Mouse (Mus musculus) intestine, embryonic 14.5 days (tissue): ENCODE data around the gene S100a1. TPM values are rescaled to one million over a fixed set of nuclear protein-coding genes. Genes with fewer than 3 reads are reported as not detected.

Source experiments
- ATAC-seq: fragments of 200-750 bp; cut with Nextera tagmentation; replicated peaks from 2 replicates; pipeline ENCODE4 v1.8.0; 2017; ENCODE audit warnings: low read depth, moderate number of reproducible peaks, moderate TSS enrichment, moderate library complexity; ENCODE audit not compliant: low FRiP score, low TSS enrichment
- DNase-seq: peaks from one replicate; pipeline ENCODE4 v3.0.0-alpha.2; 2018; ENCODE audit warnings: low spot score
- H3K27ac ChIP-seq: fragments of 300-500 bp; sonication (generic); 2 replicates; pipeline ENCODE4 v1.5.1; 2014; ENCODE audit warnings: low read depth, mild to moderate bottlenecking, control low read depth
- H3K27me3 ChIP-seq: fragments of 300-500 bp; sonication (generic); replicated peaks from 2 replicates; pipeline ENCODE4 v1.6.1; 2014; ENCODE audit warnings: low read length, control low read depth; ENCODE audit not compliant: control insufficient read depth, insufficient read depth
- H3K36me3 ChIP-seq: fragments of 300-500 bp; sonication (generic); 2 replicates; pipeline ENCODE4 v1.6.1; 2014; ENCODE audit warnings: low read length, control low read depth; ENCODE audit not compliant: control insufficient read depth, insufficient read depth
- H3K4me1 ChIP-seq: fragments of 300-500 bp; sonication (generic); replicated peaks from 2 replicates; pipeline ENCODE4 v1.6.1; 2014; ENCODE audit warnings: low read length, control low read depth, mixed read lengths; ENCODE audit not compliant: control insufficient read depth, insufficient read depth
- H3K4me2 ChIP-seq: fragments of 300-500 bp; sonication (generic); 2 replicates; pipeline ENCODE4 v1.6.1; 2014; ENCODE audit warnings: low read length
- H3K4me3 ChIP-seq: fragments of 300-500 bp; sonication (generic); 2 replicates; pipeline ENCODE4 v1.5.1; 2014; ENCODE audit warnings: low read depth, low read length, control low read depth, mixed read lengths
- H3K9ac ChIP-seq: fragments of 300-500 bp; sonication (generic); 2 replicates; pipeline ENCODE4 v1.6.1; 2014; ENCODE audit warnings: mild to moderate bottlenecking, low read length
- H3K9me3 ChIP-seq: fragments of 300-500 bp; sonication (generic); 2 replicates; pipeline ENCODE4 v1.6.1; 2016; ENCODE audit warnings: low read length, control low read depth; ENCODE audit not compliant: control insufficient read depth
- WGBS: fragments of 180-500 bp; shearing (Covaris S2); extraction: QIAGEN DNeasy Blood & Tissue Kit; methylation state at CpG from one replicate; pipeline ENCODE4 v1.1.7; 2014; 5-methylcytosine and 5-hydroxymethylcytosine counted together
- polyA plus RNA-seq: library from polyadenylated mRNA; unstranded; fragments of >200 nt; fragmentation: Nextera tagmentation; extraction: Ambion mirVana; gene quantifications from 2 replicates; pipeline ENCODE4 v1.2.1, GENCODE M21; 2014

S100a1 gene
- polyA plus RNA-seq, 1 experiment from 2014 or later = 66.8 TPM

DNA sequence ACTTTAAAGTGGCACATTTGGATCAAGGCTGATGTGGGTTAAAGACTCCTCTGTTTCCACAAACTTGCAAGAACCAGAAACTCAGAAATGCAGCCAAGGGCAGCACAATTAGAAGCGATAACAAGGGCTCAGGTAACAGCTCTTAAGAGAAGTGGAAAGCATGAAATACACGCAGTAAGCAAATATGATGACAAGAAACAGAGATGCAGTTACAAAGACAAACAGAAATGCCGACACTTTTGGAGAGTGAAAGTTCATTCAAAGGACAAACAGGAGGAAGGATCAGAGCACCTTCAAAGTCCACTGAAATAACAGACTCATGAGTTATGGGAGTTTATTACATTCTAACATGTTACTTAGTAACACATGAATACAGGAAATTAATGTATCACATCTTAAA is 7.8 kb downstream of the S100a1 start:
- 69% methylated on average over 3 of the region's 3 CpGs for WGBS
- no peaks in the 10 kb centered on the region for H3K27me3 ChIP-seq
- H3K36me3 ChIP-seq = peaks cover 66% of the 10 kb centered on the region

DNA sequence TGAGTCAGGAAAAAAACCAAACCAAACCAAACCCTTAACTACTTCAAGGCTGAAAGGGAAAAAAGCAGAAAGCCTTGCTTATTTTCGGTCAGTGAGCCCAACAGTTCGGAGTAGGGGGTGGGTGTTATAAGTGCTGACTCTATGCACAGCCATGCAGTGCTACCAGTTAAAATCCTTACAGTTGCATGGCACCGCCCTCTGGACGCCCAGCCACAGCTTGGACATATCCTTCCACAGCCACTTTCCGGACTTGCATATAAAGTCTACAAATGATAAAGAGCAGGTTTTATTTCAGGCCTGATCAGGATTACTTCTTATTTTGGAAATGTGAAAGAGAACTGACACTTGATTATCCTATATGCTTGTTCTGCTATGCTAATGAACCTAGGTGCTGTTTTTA is 9.0 kb downstream of the S100a1 start:
- Histone ChIP-seq H3K9ac (no peak overlapping the region), H3K4me1 (peaks cover 12% of the 10 kb centered on the region), H3K27me3 (no peaks in the 10 kb centered on the region), H3K27ac (no peak overlapping the region), H3K36me3 (peaks cover 75% of the 10 kb centered on the region), H3K9me3 (no peaks in the 10 kb centered on the region), H3K4me3 (no peak overlapping the region), H3K4me2 (no peak overlapping the region)
- DNase-seq (no peak), ATAC-seq (no peak)
- 90% methylated on average over 5 of the region's 5 CpGs for WGBS

More for the DNA sequence above, 7.8 kb downstream of the S100a1 start:
- no peak for ATAC-seq
- Histone ChIP-seq H3K9me3 (no peaks in the 10 kb centered on the region), H3K4me2 (no peak overlapping the region), H3K4me1 (peaks cover 12% of the 10 kb centered on the region), H3K27ac (no peak overlapping the region), H3K9ac (no peak overlapping the region), H3K4me3 (no peak overlapping the region)
- no peak for DNase-seq

DNA sequence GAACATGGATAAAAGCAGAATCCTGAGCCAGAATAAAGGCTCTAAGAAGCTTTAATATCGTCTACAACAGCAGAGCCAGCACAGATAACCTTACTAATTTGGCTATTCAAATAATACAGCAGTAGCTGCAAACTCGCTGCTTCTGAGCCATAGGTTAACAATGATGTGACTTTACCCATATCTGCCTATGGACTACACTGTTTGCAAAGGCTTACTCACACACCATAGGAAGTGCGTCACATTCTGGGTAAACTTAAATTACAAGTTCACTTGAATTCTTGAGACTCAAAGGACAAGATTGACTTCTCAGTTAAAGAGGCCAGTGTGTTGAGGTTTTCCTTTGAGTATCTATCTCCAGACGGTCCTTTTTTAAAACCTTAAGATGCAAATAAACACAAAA is 10.7 kb downstream of the S100a1 start:
- Histone ChIP-seq H3K27me3 (no peaks in the 10 kb centered on the region), H3K36me3 (peaks cover 91% of the 10 kb centered on the region), H3K4me2 (no peak overlapping the region), H3K9ac (no peak overlapping the region), H3K4me1 (peaks cover 12% of the 10 kb centered on the region), H3K4me3 (no peak overlapping the region), H3K27ac (no peak overlapping the region), H3K9me3 (no peaks in the 10 kb centered on the region)
- ATAC-seq (no peak), DNase-seq (no peak)
- WGBS = 72% methylated on average over 4 of the region's 4 CpGs

DNA sequence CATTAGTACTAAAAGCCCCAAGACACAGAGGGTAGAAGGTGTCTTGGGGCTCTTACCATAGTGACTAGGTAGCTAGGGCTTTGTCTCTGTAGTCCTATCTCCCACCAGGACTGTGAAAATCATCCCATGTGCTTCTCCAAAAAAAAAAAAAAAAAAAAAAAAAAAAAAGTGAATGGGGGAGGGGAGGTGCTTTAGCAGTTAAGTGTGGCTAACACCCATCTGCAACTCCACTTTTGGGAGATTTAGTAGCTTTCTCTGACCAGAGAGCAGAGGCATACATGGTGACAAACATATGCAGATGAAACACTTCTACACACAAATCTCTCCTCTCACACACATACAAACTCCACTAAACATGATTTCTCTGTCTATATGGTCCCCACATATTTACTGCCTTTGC is 16.6 kb downstream of the S100a1 start:
- H3K27ac ChIP-seq = no peak overlapping the region
- ATAC-seq = no peak
- H3K4me2 ChIP-seq = no peak overlapping the region
- peaks cover 69% of the 10 kb centered on the region for H3K36me3 ChIP-seq
- no peak for DNase-seq
- no peak overlapping the region for H3K4me3 ChIP-seq
- H3K4me1 ChIP-seq = no peaks in the 10 kb centered on the region
- no peak overlapping the region for H3K9ac ChIP-seq
- H3K27me3 ChIP-seq = no peaks in the 10 kb centered on the region
- H3K9me3 ChIP-seq = no peaks in the 10 kb centered on the region

DNA sequence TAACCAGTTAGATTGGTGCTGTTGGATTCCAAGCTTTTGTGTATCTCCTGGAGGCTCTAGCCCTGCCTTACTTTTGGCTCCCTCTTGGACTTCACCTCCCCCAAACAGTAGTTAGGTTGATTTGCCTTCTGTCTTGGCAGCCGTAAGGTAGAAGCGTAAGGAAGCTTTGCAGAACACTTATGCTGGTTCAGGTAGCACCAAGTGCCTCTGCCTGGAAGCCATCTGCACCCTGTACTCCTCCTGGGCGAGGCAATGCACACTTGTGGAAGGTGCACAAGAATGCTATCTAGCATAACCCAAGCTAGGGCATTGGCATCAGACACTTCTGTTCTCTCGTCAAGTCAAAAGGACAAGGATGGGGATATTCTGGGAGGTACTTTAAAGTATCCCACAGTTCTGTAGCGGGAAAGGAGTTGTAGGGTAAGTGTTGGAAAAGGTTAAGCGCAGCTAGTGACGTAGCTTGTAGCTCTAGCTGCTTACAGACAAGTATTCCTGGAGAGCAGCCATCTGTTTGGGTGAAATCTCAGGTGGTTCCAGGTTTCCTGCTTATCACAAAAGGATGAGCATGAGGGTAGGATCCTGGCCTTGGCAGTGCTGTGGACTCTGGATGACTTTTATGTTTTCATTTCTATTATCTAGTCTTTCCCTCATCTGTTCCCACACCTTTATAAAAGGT is 18.2 kb downstream of the S100a1 start:
- H3K4me2 ChIP-seq = no peak overlapping the region
- no peaks in the 10 kb centered on the region for H3K4me1 ChIP-seq
- DNase-seq = no peak
- 88% methylated on average over 7 of the region's 7 CpGs for WGBS
- H3K9ac ChIP-seq = no peak overlapping the region
- H3K27me3 ChIP-seq = no peaks in the 10 kb centered on the region
- H3K9me3 ChIP-seq = no peaks in the 10 kb centered on the region
- ATAC-seq = no peak
- H3K27ac ChIP-seq = no peak overlapping the region
- H3K4me3 ChIP-seq = no peak overlapping the region
- H3K36me3 ChIP-seq = peaks cover 53% of the 10 kb centered on the region

DNA sequence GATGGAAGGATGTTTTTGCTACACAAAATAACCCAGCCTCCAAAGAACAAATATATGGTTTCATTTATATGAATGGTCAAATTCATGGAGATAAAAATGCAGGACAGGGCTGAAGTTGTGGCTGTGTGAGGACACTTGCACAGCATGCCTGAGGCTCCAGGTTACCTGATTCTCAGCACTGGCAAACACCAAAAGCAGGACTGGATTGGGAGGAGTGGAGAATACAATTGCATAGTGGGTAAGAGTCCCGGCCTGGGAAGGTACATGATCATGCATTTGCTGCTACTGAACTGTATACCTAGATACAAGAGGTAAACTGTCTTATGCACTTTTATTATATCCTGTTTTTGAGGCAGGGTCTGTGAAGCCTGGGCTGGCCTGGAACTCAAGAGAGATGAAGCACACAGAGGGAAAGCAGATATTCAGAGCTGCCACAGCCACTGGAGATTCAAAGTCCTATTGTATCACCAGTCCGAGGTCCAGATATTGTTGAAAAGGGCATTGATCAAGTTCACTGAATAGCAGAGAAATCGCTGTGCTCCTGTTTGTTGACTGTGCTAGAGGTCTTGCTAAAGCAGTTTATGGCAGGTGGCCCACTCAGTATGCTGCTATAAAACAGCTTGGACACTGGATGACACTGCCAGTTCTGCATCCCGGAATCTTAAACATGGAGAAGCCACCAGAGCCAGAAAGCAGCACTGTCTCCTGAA is 20.2 kb downstream of the S100a1 start:
- H3K27ac ChIP-seq = no peak overlapping the region
- 57% methylated on average over 4 of the region's 4 CpGs for WGBS
- no peaks in the 10 kb centered on the region for H3K27me3 ChIP-seq
- peaks cover 4% of the 10 kb centered on the region; the same call in 1 of the 2 replicates for H3K4me1 ChIP-seq
- H3K4me2 ChIP-seq = no peak overlapping the region
- ATAC-seq (no peak), DNase-seq (no peak)
- H3K9me3 ChIP-seq = no peaks in the 10 kb centered on the region
- H3K36me3 ChIP-seq = peaks cover 38% of the 10 kb centered on the region
- H3K9ac ChIP-seq = no peak overlapping the region
- no peak overlapping the region for H3K4me3 ChIP-seq

DNA sequence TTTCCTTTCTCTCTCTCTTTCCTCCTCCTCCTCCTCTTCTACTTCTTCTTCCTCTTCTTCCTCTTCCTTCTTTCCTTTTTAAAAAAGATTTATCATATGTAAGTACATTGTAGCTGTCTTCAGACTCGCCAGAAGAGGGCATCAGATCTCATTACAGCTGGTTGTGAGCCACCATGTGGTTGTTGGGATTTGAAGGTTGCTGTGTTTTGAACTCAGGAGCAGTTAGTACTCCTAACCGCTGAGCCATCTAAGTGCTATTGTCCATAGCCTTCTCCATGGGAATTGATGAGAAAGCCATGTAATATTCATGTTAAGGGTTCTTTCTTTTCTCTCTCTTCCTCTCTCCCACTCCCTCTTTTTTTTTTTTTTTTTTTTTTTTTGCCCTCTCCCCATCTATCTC is 22.8 kb downstream of the S100a1 start:
- H3K9me3 ChIP-seq = no peaks in the 10 kb centered on the region
- H3K27me3 ChIP-seq = no peaks in the 10 kb centered on the region
- peaks cover 38% of the 10 kb centered on the region for H3K36me3 ChIP-seq
- no peak overlapping the region for H3K4me3 ChIP-seq
- H3K27ac ChIP-seq = no peak overlapping the region
- ATAC-seq = no peak
- no peak overlapping the region for H3K9ac ChIP-seq
- no peak for DNase-seq
- peaks cover 4% of the 10 kb centered on the region; the same call in 1 of the 2 replicates for H3K4me1 ChIP-seq
- H3K4me2 ChIP-seq = no peak overlapping the region
- 49% methylated on average over 2 of the region's 2 CpGs for WGBS

DNA sequence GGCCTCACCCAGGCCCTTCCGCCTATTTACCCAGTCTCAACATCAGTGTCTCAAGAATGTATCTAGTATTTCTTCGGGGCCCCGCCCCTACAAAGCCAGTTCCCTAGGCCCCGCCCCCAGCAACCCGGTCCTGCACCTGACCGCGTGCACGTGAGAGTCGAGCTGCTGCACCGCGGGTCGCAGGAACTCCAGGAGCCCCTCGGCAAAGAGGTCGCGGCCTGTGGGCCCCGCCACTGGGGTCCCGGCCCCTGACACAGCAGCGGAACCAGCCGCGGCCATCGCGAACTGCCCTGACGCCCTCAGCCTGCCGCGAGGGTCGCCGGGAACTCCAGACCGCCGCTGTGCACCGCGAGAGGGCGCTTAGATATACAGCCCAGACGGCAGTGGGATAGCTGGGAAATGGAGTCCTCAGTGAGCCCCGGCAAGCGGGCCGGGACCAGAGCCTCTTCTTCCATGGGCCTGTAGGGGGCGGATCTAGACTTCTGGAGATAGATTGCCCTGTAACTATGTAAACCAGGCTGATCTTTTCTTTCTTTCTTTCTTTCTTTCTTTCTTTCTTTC is 23.4 kb downstream of the S100a1 start, which contains the start of gene Snapin:
Gene Snapin, minus strand, starts transcription at position 338 of the 561 bp plus-strand sequence.
- H3K4me3 ChIP-seq = peak within 1 kb of the TSS; percentile 79
- peak within 1 kb of the TSS; percentile 66 for H3K4me2 ChIP-seq
- 0% methylated on average over 37 of the region's 37 CpGs for WGBS
- ATAC-seq (peak; percentile 96), DNase-seq (peak; percentile 98)
- peaks cover 4% of the 10 kb centered on the region; the same call in 1 of the 2 replicates for H3K4me1 ChIP-seq
- peak within 1 kb of the TSS; percentile 82 for H3K27ac ChIP-seq
- H3K27me3 ChIP-seq = no peaks in the 10 kb centered on the region
- peak within 1 kb of the TSS; percentile 74 for H3K9ac ChIP-seq
- peaks cover 38% of the 10 kb centered on the region for H3K36me3 ChIP-seq
- no peaks in the 10 kb centered on the region for H3K9me3 ChIP-seq
